Mouse (Mus musculus) CH12.LX (cell line): ENCODE data around the gene Rpl23. TPM values are rescaled to one million over a fixed set of nuclear protein-coding genes. Genes with fewer than 3 reads are reported as not detected.
A peak's percentile ranks its signal among the peaks of the same experiment; 100 is the strongest.

Experiments
- DNase-seq: peaks from one replicate; pipeline ENCODE4 v3.0.0-alpha.2; 2013; ENCODE audit errors: extremely low read depth
- H3K27ac ChIP-seq: 2 replicates; pipeline ENCODE4 v1.5.1; 2012; ENCODE audit warnings: low read depth, mild to moderate bottlenecking, control low read depth, moderate library complexity; ENCODE audit not compliant: insufficient read depth
- H3K27me3 ChIP-seq: replicated peaks from 2 replicates; pipeline ENCODE3; 2012; ENCODE audit warnings: inconsistent platforms
- H3K36me3 ChIP-seq, 2 experiments: replicated peaks in 1 of 2; 2 replicates each; pipeline versions ENCODE3 to v1.6.1; 2012; ENCODE audit warnings: inconsistent platforms in 1 of 2, low read length in 1 of 2, mild to moderate bottlenecking in 1 of 2, mixed read lengths in 1 of 2, moderate library complexity in 1 of 2; ENCODE audit not compliant: control insufficient read depth in 1 of 2, insufficient read depth in 1 of 2
- H3K4me1 ChIP-seq, 2 experiments: 2 replicates each; pipeline ENCODE4 v1.6.1; 2012; ENCODE audit warnings: inconsistent platforms in 1 of 2, moderate library complexity in 1 of 2; ENCODE audit not compliant: insufficient read depth in 2 of 2, control insufficient read depth in 1 of 2
- H3K4me2 ChIP-seq: 2 replicates; pipeline ENCODE4 v1.6.1; 2012; ENCODE audit warnings: low read depth, mild to moderate bottlenecking, control low read depth; ENCODE audit not compliant: poor library complexity, insufficient read depth, severe bottlenecking
- H3K4me3 ChIP-seq, 3 experiments: fragments of 150-350 bp in 1 of 3; sonication (generic) in 1 of 3; replicated peaks in 1 of 3; 2 replicates each; pipeline versions ENCODE3 to v1.5.1; 2011 to 2012; ENCODE audit warnings: low read depth in 2 of 3, low read length in 2 of 3, mild to moderate bottlenecking in 2 of 3, moderate library complexity in 2 of 3, control low read depth in 1 of 3, improper control_type of control experiment in 1 of 3, inconsistent platforms in 1 of 3, mixed read lengths in 1 of 3; ENCODE audit not compliant: poor library complexity in 1 of 3
- H3K79me2 ChIP-seq: replicated peaks from 2 replicates; pipeline ENCODE4 v1.6.1; 2012; ENCODE audit warnings: mild to moderate bottlenecking, moderate library complexity; ENCODE audit not compliant: control insufficient read depth, poor library complexity, insufficient read depth, severe bottlenecking; ENCODE audit errors: extremely low read depth
- H3K9ac ChIP-seq: 2 replicates; pipeline ENCODE4 v1.6.1; 2012; ENCODE audit warnings: low read depth, mild to moderate bottlenecking, control low read depth, moderate library complexity; ENCODE audit not compliant: insufficient read depth
- H3K9me3 ChIP-seq: replicated peaks from 2 replicates; pipeline ENCODE3; 2012; ENCODE audit warnings: low read length, inconsistent platforms, mixed read lengths
- BHLHE40 ChIP-seq: IDR thresholded peaks from 2 replicates; pipeline ENCODE4 v1.6.1; 2011; ENCODE audit warnings: mild to moderate bottlenecking, low read depth, low read length, improper control_type of control experiment
- CHD1 ChIP-seq: IDR thresholded peaks from 2 replicates; pipeline ENCODE4 v1.6.1; 2012; ENCODE audit warnings: low read depth, low read length, improper control_type of control experiment, inconsistent platforms
- CHD2 ChIP-seq: IDR thresholded peaks from 2 replicates; pipeline ENCODE4 v1.6.1; 2011; ENCODE audit warnings: low read length, improper control_type of control experiment
- ELF1 ChIP-seq: IDR thresholded peaks from 2 replicates; pipeline ENCODE4 v1.6.1; 2014; ENCODE audit warnings: low read depth, mild to moderate bottlenecking, inconsistent platforms, low read length, improper control_type of control experiment
- EP300 ChIP-seq: IDR thresholded peaks from 2 replicates; pipeline ENCODE4 v1.6.1; 2011; ENCODE audit warnings: low read length, improper control_type of control experiment
- ETS1 ChIP-seq: conservative IDR thresholded peaks from 2 replicates; pipeline ENCODE4 v1.6.1; 2012; ENCODE audit warnings: low read depth, mild to moderate bottlenecking, inconsistent platforms, low read length, improper control_type of control experiment, moderate library complexity
- GABPA ChIP-seq: IDR thresholded peaks from 2 replicates; pipeline ENCODE4 v1.6.1; 2012; ENCODE audit warnings: low read depth, low read length, improper control_type of control experiment, inconsistent platforms; ENCODE audit not compliant: insufficient replicate concordance
- JUND ChIP-seq: conservative IDR thresholded peaks from 2 replicates; pipeline ENCODE4 v1.6.1; 2011; ENCODE audit warnings: low read depth, low read length, improper control_type of control experiment
- KAT2A ChIP-seq: IDR thresholded peaks from 2 replicates; pipeline ENCODE4 v1.6.1; 2012; ENCODE audit warnings: low read length, improper control_type of control experiment, inconsistent platforms; ENCODE audit not compliant: insufficient replicate concordance
- MAFK ChIP-seq: IDR thresholded peaks from 2 replicates; pipeline ENCODE4 v1.6.1; 2011; ENCODE audit warnings: low read length, improper control_type of control experiment; ENCODE audit not compliant: insufficient replicate concordance
- MAX ChIP-seq: IDR thresholded peaks from 2 replicates; pipeline ENCODE4 v1.6.1; 2011; ENCODE audit warnings: low read length, improper control_type of control experiment
- MXI1 ChIP-seq: IDR thresholded peaks from 2 replicates; pipeline ENCODE4 v1.6.1; 2011; ENCODE audit warnings: mild to moderate bottlenecking, low read depth, low read length, improper control_type of control experiment
- MYC ChIP-seq: IDR thresholded peaks from 2 replicates; pipeline ENCODE4 v1.6.1; 2011; ENCODE audit warnings: low read depth, mild to moderate bottlenecking, improper control_type of control experiment, low read length
- POLR2A ChIP-seq: IDR thresholded peaks from 2 replicates; pipeline ENCODE4 v1.6.1; 2011; ENCODE audit warnings: low read depth, mild to moderate bottlenecking, improper control_type of control experiment, low read length
- POLR2AphosphoS2 ChIP-seq: IDR thresholded peaks from 2 replicates; pipeline ENCODE4 v1.6.1; 2011; ENCODE audit warnings: low read depth, low read length, improper control_type of control experiment
- RAD21 ChIP-seq: IDR thresholded peaks from 2 replicates; pipeline ENCODE4 v1.6.1; 2011; ENCODE audit warnings: low read depth, mild to moderate bottlenecking, low read length, improper control_type of control experiment, moderate library complexity
- RCOR1 ChIP-seq: conservative IDR thresholded peaks from 2 replicates; pipeline ENCODE4 v1.6.1; 2012; ENCODE audit warnings: low read depth, mild to moderate bottlenecking, inconsistent platforms, low read length, improper control_type of control experiment
- SIN3A ChIP-seq: IDR thresholded peaks from 2 replicates; pipeline ENCODE4 v1.6.1; 2012; ENCODE audit warnings: low read length, improper control_type of control experiment, inconsistent platforms
- TBP ChIP-seq: conservative IDR thresholded peaks from 2 replicates; pipeline ENCODE4 v1.6.1; 2011; ENCODE audit warnings: low read depth, low read length, improper control_type of control experiment
- TCF12 ChIP-seq: IDR thresholded peaks from 2 replicates; pipeline ENCODE4 v1.6.1; 2014; ENCODE audit warnings: low read depth, mild to moderate bottlenecking, inconsistent platforms, low read length, improper control_type of control experiment
- USF2 ChIP-seq: conservative IDR thresholded peaks from 2 replicates; pipeline ENCODE4 v1.6.1; 2011; ENCODE audit warnings: low read depth, low read length, improper control_type of control experiment
- ZC3H11A ChIP-seq: IDR thresholded peaks from 2 replicates; pipeline ENCODE4 v1.6.1; 2012; ENCODE audit warnings: low read depth, mild to moderate bottlenecking, inconsistent platforms, low read length, improper control_type of control experiment
- dilution Hi-C: fragments of 300-500 bp; cut with MboI; formaldehyde crosslinking; loops from 2 replicates; pipeline ENCODE4 v1.14.3; 2020; ENCODE audit warnings: low sequenced_read_pairs; ENCODE audit not compliant: extremely low pct_unique_long_range_greater_than_20kb, extremely low pct_ligation_motif_present
- in situ Hi-C: fragments of 300-500 bp; cut with MboI; formaldehyde crosslinking; loops from 3 replicates; pipeline ENCODE4 v1.14.3; 2019; ENCODE audit warnings: low sequenced_read_pairs, low pct_ligation_motif_present, low pct_unique_long_range_greater_than_20kb, mixed read lengths
- polyA plus RNA-seq: library from polyadenylated mRNA; unstranded; fragments of >175 nt; gene quantifications from 2 replicates; pipeline ENCODE4 v1.2.1, GENCODE M21; 2012; ENCODE audit warnings: low read depth; ENCODE audit not compliant: insufficient read length
- total RNA-seq, 2 experiments: library from RNA; depleted of rRNA; stranded (reverse); fragments of 300-350 nt in 1 of 2; fragments of >200 nt in 1 of 2; gene quantifications; 2 replicates each; pipeline ENCODE4 v1.2.3; 2012 to 2014

Gene Rpl23
- total and polyA plus RNA-seq, 3 experiments, result 1,387 to 2,073 (median 1,878) TPM

DNA sequence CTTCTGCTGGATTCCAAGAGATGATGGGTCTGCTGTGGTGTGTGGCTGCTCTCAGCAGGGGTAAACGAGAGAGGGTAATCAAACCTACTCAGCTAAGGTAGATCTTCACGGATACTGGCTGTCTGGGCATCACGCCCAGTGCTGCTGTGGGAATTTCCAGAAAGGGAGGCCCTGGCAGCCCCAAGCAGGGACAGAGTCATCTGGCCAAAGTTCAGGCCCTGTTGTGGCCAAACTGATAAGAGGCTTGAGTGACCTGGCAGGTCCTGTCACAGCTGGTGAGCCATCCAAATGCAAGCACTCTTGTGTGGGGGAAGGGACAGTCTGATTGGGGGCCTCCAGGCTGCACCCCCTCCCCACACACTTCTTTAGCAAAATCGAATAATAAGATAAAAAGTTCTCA is 38.6 kb upstream of the Rpl23 start:
- Histone ChIP-seq H3K4me3 (no peak overlapping the region), H3K4me2 (no peak overlapping the region), H3K79me2 (no peaks in the 10 kb centered on the region), H3K4me1 (peaks cover 16 to 57% of the 10 kb centered on the region in 2 experiments), H3K27ac (no peak overlapping the region)
- TF ChIP-seq TCF12, result 0 out of 2 replicates have a peak, but pooled peaks have one; percentile 18
- no peak for TF ChIP-seq EP300
- TF ChIP-seq RCOR1, result no peak
- TF ChIP-seq MAX, result no peak
- TF ChIP-seq MXI1, result no peak
- TF ChIP-seq, all 38 proteins: peak for 1
- no peak overlapping the region for H3K9ac ChIP-seq
- H3K27me3 ChIP-seq, result no peaks in the 10 kb centered on the region
- H3K36me3 ChIP-seq, result peaks cover 12 to 78% of the 10 kb centered on the region in 2 experiments
- H3K9me3 ChIP-seq, result no peaks in the 10 kb centered on the region
- in situ Hi-C loops (no loop called here), dilution Hi-C loops (no loop called here)
- DNase-seq, result no peak

- Histone ChIP-seq H3K9me3 (no peaks in the 10 kb centered on the region), H3K36me3 (peaks cover 4 to 78% of the 10 kb centered on the region in 2 experiments), H3K4me3 (no peak overlapping the region), H3K79me2 (no peaks in the 10 kb centered on the region), H3K27me3 (no peaks in the 10 kb centered on the region), H3K4me1 (peaks cover 16 to 52% of the 10 kb centered on the region in 2 experiments), H3K4me2 (no peak overlapping the region), H3K27ac (no peak overlapping the region), H3K9ac (no peak overlapping the region)
- TF ChIP-seq ELF1 (peak; percentile 41; the same call in 1 of the 2 replicates), BHLHE40 (no peak), KAT2A (no peak), RAD21 (no peak), SIN3A (no peak), CHD1 (no peak)
- DNase-seq, result no peak
- dilution Hi-C loops (no loop called here), in situ Hi-C loops (no loop called here)
Observed at GRCm38 (mm10) chr11:97819923-97820322, 37.7 kb upstream of the Rpl23 start.

GRCm38 (mm10) chr11:97819102-97819501 is 36.9 kb upstream of the Rpl23 start:
- DNase-seq, result no peak
- H3K4me3 ChIP-seq, result no peak overlapping the region
- peaks cover 2 to 77% of the 10 kb centered on the region in 2 experiments for H3K36me3 ChIP-seq
- in situ Hi-C loops, result no loop called here
- no peak overlapping the region for H3K9ac ChIP-seq
- no peaks in the 10 kb centered on the region for H3K9me3 ChIP-seq
- no peak overlapping the region for H3K4me2 ChIP-seq
- no peak overlapping the region for H3K27ac ChIP-seq
- TF ChIP-seq ZC3H11A (no peak), JUND (no peak), TBP (no peak), CHD2 (no peak), POLR2AphosphoS2 (no peak), POLR2A (no peak), MAFK (no peak), MAX (no peak), ETS1 (no peak), ELF1 (no peak), USF2 (no peak), MYC (no peak), BHLHE40 (no peak), EP300 (no peak), GABPA (no peak), MXI1 (no peak), CHD1 (no peak)
- TF ChIP-seq, all 38 proteins: peak for 0
- Histone ChIP-seq H3K79me2 (no peaks in the 10 kb centered on the region), H3K27me3 (no peaks in the 10 kb centered on the region), H3K4me1 (peaks cover 16 to 56% of the 10 kb centered on the region in 2 experiments)
- dilution Hi-C loops, result no loop called here
